Mouse (Mus musculus) heart, embryonic 14.5 days (tissue): ENCODE measurements around the gene Tvp23a. TPM values are rescaled to one million over a fixed set of nuclear protein-coding genes. Genes with fewer than 3 reads are reported as not detected.

ENCODE experiments used
- ATAC-seq: fragments of 200-750 bp; cut with Nextera tagmentation; 2 replicates; pipeline ENCODE4 v1.8.0; 2017; ENCODE audit warnings: low read depth, moderate TSS enrichment; ENCODE audit not compliant: insufficient number of reproducible peaks, insufficient read depth, low FRiP score
- H3K27ac ChIP-seq, 2 experiments: fragments of 200-500 bp in 1 of 2; fragments of 300-500 bp in 1 of 2; sonication (generic) in 1 of 2; replicated peaks in 1 of 2; 2 replicates each; pipeline ENCODE4 v1.5.1; 2012 to 2014; ENCODE audit warnings: low read depth in 2 of 2, low read length in 2 of 2, control low read depth in 1 of 2, mild to moderate bottlenecking in 1 of 2, mixed read lengths in 1 of 2; ENCODE audit not compliant: control insufficient read depth in 1 of 2, insufficient read depth in 1 of 2
- H3K27me3 ChIP-seq: fragments of 300-500 bp; sonication (generic); 2 replicates; pipeline ENCODE4 v1.6.1; 2014; ENCODE audit warnings: mild to moderate bottlenecking, low read length, control low read depth; ENCODE audit not compliant: control insufficient read depth, insufficient read depth
- H3K36me3 ChIP-seq: fragments of 300-500 bp; sonication (generic); 2 replicates; pipeline ENCODE4 v1.6.1; 2014; ENCODE audit warnings: mild to moderate bottlenecking, control low read depth, low read length, mixed read lengths; ENCODE audit not compliant: control insufficient read depth, insufficient read depth
- H3K4me1 ChIP-seq, 2 experiments: fragments of 200-500 bp in 1 of 2; fragments of 300-500 bp in 1 of 2; sonication (generic) in 1 of 2; 2 replicates each; pipeline ENCODE4 v1.6.1; 2012 to 2014; ENCODE audit warnings: low read length in 2 of 2, control low read depth in 1 of 2, mixed read lengths in 1 of 2; ENCODE audit not compliant: control insufficient read depth in 2 of 2, insufficient read depth in 2 of 2
- H3K4me2 ChIP-seq: fragments of 300-500 bp; sonication (generic); 2 replicates; pipeline ENCODE4 v1.6.1; 2014; ENCODE audit warnings: mild to moderate bottlenecking, low read length
- H3K4me3 ChIP-seq, 2 experiments: fragments of 200-500 bp in 1 of 2; fragments of 300-500 bp in 1 of 2; sonication (generic) in 1 of 2; 2 replicates each; pipeline ENCODE4 v1.5.1; 2012 to 2014; ENCODE audit warnings: low read length in 2 of 2, mild to moderate bottlenecking in 2 of 2, control low read depth in 1 of 2, low read depth in 1 of 2, moderate library complexity in 1 of 2; ENCODE audit not compliant: control insufficient read depth in 1 of 2, insufficient read depth in 1 of 2
- H3K9ac ChIP-seq: fragments of 300-500 bp; sonication (generic); 2 replicates; pipeline ENCODE4 v1.6.1; 2014; ENCODE audit warnings: mild to moderate bottlenecking, low read length
- H3K9me3 ChIP-seq: fragments of 300-500 bp; sonication (generic); 2 replicates; pipeline ENCODE4 v1.6.1; 2016; ENCODE audit warnings: low read length, control low read depth; ENCODE audit not compliant: control insufficient read depth
- WGBS: fragments of 180-500 bp; shearing (Covaris S2); extraction: QIAGEN DNeasy Blood & Tissue Kit; methylation state at CpG from one replicate; pipeline ENCODE4 v1.1.7; 2014; 5-methylcytosine and 5-hydroxymethylcytosine counted together
- polyA plus RNA-seq: library from polyadenylated mRNA; unstranded; fragments of >200 nt; fragmentation: Nextera tagmentation; extraction: Ambion mirVana; gene quantifications from 2 replicates; pipeline ENCODE4 v1.2.1, GENCODE M21; 2014

Gene Tvp23a
- polyA plus RNA-seq, 1 experiment from 2014 or later = 3.0 TPM

- no peak overlapping the region for H3K9ac ChIP-seq
- H3K4me1 ChIP-seq = peaks cover 16 to 20% of the 10 kb centered on the region in 2 experiments
- no peak for ATAC-seq
- no peak overlapping the region for H3K4me3 ChIP-seq
- no peak overlapping the region for H3K27ac ChIP-seq
- no peaks in the 10 kb centered on the region for H3K27me3 ChIP-seq
- H3K9me3 ChIP-seq = no peaks in the 10 kb centered on the region
- H3K36me3 ChIP-seq = no peaks in the 10 kb centered on the region
- H3K4me2 ChIP-seq = no peak overlapping the region
- 76% methylated on average over 6 of the region's 6 CpGs for WGBS
Observed at GRCm38 (mm10) chr16:10453872-10454582, 6.9 kb upstream of the Tvp23a start.

DNA sequence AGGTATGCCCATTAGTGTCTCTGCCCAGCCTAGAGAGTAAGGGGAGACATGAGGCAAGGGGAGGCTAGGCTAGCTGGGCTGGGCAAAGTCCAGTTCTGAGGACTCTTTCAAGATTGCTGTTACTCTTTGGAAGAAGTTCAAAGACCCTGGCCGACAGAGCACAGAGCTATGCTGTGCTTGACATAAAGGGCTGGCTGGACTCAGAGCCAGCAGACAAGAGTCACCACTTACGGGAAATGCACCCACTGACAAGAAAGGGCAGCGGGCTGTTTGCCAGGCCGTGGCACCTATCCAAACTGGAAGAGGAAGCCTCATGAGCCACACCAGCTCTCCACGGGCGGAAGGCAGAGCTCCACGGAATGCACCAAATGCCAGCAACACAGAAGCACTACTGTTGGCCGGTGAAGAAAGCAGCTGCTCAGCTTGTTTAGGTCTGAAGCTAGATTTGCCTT lies 5.3 kb upstream of the Tvp23a start:
- no peak overlapping the region for H3K4me3 ChIP-seq
- H3K4me2 ChIP-seq = peak overlapping the region; percentile 27
- peak overlapping the region; percentile 2 to 56; a peak in 3 of 4 replicates for H3K27ac ChIP-seq
- no peaks in the 10 kb centered on the region for H3K27me3 ChIP-seq
- peak; percentile 81 for ATAC-seq
- WGBS = 22% methylated on average over 8 of the region's 8 CpGs
- H3K9ac ChIP-seq = 0 out of 2 replicates have a peak overlapping the region, but pooled peaks have one; percentile 11
- H3K4me1 ChIP-seq = peaks cover 16 to 22% of the 10 kb centered on the region in 2 experiments
- no peaks in the 10 kb centered on the region for H3K36me3 ChIP-seq
- H3K9me3 ChIP-seq = no peaks in the 10 kb centered on the region

GRCm38 (mm10) chr16:10451906-10452305 lies 4.7 kb upstream of the Tvp23a start:
- no peak for ATAC-seq
- Histone ChIP-seq H3K9me3 (no peaks in the 10 kb centered on the region), H3K27me3 (no peaks in the 10 kb centered on the region), H3K4me1 (peaks cover 16 to 26% of the 10 kb centered on the region in 2 experiments), H3K27ac (peak overlapping the region; percentile 0 to 56; a peak in 3 of 4 replicates), H3K4me2 (no peak overlapping the region), H3K36me3 (no peaks in the 10 kb centered on the region), H3K4me3 (no peak overlapping the region), H3K9ac (no peak overlapping the region)
- 77% methylated on average over 2 of the region's 2 CpGs for WGBS

GRCm38 (mm10) chr16:10448931-10449330 lies 1.8 kb upstream of the Tvp23a start:
- no peaks in the 10 kb centered on the region for H3K27me3 ChIP-seq
- no peaks in the 10 kb centered on the region for H3K36me3 ChIP-seq
- no peaks in the 10 kb centered on the region for H3K9me3 ChIP-seq
- 86% methylated on average over 9 of the region's 9 CpGs for WGBS
- no peak overlapping the region for H3K9ac ChIP-seq
- no peak overlapping the region for H3K4me2 ChIP-seq
- peaks cover 16 to 27% of the 10 kb centered on the region in 2 experiments for H3K4me1 ChIP-seq
- ATAC-seq = no peak
- H3K4me3 ChIP-seq = no peak overlapping the region
- H3K27ac ChIP-seq = no peak overlapping the region

GRCm38 (mm10) chr16:10447781-10448180 lies 619 bp upstream of the Tvp23a start:
- Histone ChIP-seq H3K4me3 (peak overlapping the region in 1 of 2 experiments; percentile 33; a peak in 2 of 4 replicates), H3K36me3 (no peaks in the 10 kb centered on the region), H3K27ac (no peak overlapping the region), H3K4me1 (peaks cover 12 to 21% of the 10 kb centered on the region in 2 experiments), H3K9ac (peak overlapping the region; percentile 50; the same call in 1 of the 2 replicates), H3K9me3 (no peaks in the 10 kb centered on the region), H3K27me3 (no peaks in the 10 kb centered on the region), H3K4me2 (peak overlapping the region; percentile 64)
- no peak for ATAC-seq
- WGBS = 65% methylated on average over 2 of the region's 2 CpGs

- Histone ChIP-seq H3K27ac (no peak overlapping the region), H3K4me1 (peaks cover 4 to 11% of the 10 kb centered on the region in 2 experiments; a peak in 3 of 4 replicates), H3K4me2 (peak overlapping the region; percentile 64), H3K27me3 (no peaks in the 10 kb centered on the region), H3K9me3 (no peaks in the 10 kb centered on the region), H3K4me3 (peak overlapping the region; percentile 33 to 49), H3K36me3 (no peaks in the 10 kb centered on the region), H3K9ac (peak overlapping the region; percentile 50; the same call in 1 of the 2 replicates)
- ATAC-seq = no peak
- 35% methylated on average over 13 of the region's 13 CpGs for WGBS
Observed at GRCm38 (mm10) chr16:10446573-10447263, 444 bp downstream of the Tvp23a start.

- Histone ChIP-seq H3K36me3 (no peaks in the 10 kb centered on the region), H3K4me1 (peaks cover 2 to 7% of the 10 kb centered on the region in 2 experiments; a peak in 1 of 4 replicates), H3K9ac (no peak overlapping the region), H3K27ac (no peak overlapping the region), H3K4me3 (no peak overlapping the region), H3K9me3 (no peaks in the 10 kb centered on the region), H3K4me2 (no peak overlapping the region), H3K27me3 (no peaks in the 10 kb centered on the region)
- ATAC-seq = no peak
Observed at GRCm38 (mm10) chr16:10443723-10444122, 3.4 kb downstream of the Tvp23a start.
